Mouse (Mus musculus) embryonic stem cell, embryonic (primary cell): ENCODE data around the gene Gpr162.

ENCODE experiments used
- CTCF ChIA-PET, 4 experiments: fragments of 300-600 bp in 2 of 4; fragments of 350-600 bp in 2 of 4; sonication (Branson Sonifier 250); formaldehyde crosslinking; loops; one replicate each; lab custom pipeline; 2022; ENCODE audit warnings: inconsistent platforms in 2 of 4; lab: Charles Lee
- POLR2A ChIA-PET, 4 experiments: fragments of 300-600 bp in 2 of 4; fragments of 350-600 bp in 2 of 4; sonication (Branson Sonifier 250); formaldehyde crosslinking; loops; one replicate each; lab custom pipeline; 2022; ENCODE audit warnings: antibody characterized with exemption in 4 of 4, inconsistent platforms in 1 of 4; lab: Charles Lee

Gpr162 gene

GRCm38 (mm10) chr6:124894113-124894512 lies 30.3 kb upstream of the Gpr162 start:
- CTCF ChIA-PET, result interaction anchor here in 2 of 4 experiments (1.0 to 3.0 kb wide), 4 partner anchors 10 to 34 kb away, joined by 3 to 22 read pairs (median 4); no protein-coding TSS in a partner anchor
- POLR2A ChIA-PET, result interaction anchor here in 3 of 4 experiments (0.6 to 1.7 kb wide), 3 partner anchors 10 to 32 kb away, joined by 4 to 7 read pairs (median 4); no protein-coding TSS in a partner anchor

DNA sequence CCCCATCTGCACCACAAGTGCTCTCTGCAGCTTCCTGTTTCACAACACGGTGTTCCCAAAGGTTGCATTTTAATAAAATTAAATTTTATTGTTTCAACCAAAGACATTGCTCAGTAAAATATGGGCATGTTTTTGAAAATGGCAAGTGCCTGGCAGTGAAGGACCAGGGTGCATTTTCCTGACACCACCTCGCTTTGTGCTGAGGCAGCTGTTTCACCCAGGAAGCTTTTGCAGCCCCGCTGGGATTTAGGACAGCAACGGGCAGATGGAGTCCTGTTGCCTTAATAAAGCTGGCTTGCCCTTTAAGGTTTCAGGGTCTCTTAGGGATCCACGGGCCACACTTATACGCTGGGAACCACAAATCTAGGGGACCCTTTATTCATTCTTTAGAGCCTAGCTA lies 27.2 kb upstream of the Gpr162 start:
- POLR2A ChIA-PET, result interaction anchor here in 3 of 4 experiments (0.5 to 2.7 kb wide), 14 partner anchors 9 to 269 kb away, joined by 3 to 16 read pairs (median 3); partner anchors contain the start of gene Gpr162 (in 1 of the 3)
- CTCF ChIA-PET, result interaction anchor here in 3 of 4 experiments (0.6 to 3.0 kb wide), 4 partner anchors 13 to 321 kb away, joined by 3 to 22 read pairs (median 8); partner anchors contain the start of gene C1rb (in 1 of the 3)

DNA sequence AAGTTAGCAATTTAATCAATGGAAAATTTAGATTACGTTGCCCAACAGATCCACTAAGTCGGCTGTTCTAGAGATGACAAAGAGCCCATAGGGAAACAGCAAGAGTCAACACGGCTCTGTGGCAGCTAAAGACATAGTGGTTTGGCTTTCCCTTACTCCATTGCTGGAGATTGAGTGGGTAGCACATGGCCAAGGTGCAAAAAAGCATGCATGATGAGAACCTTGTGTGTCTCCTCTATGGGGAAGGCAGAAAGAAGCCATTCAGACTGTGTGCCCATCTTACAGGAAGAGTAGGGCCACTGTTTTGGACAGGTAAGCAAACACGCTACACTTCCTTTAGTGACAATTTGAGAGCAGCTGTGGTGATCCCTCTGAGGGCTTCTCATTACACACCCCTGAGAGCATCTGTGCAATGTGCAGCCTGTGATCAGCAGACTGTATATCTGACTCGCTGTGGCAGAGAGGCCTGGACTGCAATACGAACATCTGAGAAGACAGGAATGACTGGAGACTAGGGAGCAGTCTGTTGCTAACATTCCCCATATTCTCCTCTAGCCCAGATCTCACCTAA lies 24.9 kb upstream of the Gpr162 start:
- CTCF ChIA-PET, result interaction anchor here in 1 of 4 experiments (1.3 kb wide), 1 partner anchor 16 kb away, joined by 4 read pairs; no protein-coding TSS in a partner anchor
- POLR2A ChIA-PET, result interaction anchor here in 2 of 4 experiments (1.2 to 2.9 kb wide), 5 partner anchors 8 to 147 kb away, joined by 3 to 12 read pairs (median 3); partner anchors contain the start of gene Grcc10 (in 1 of the 2)

DNA sequence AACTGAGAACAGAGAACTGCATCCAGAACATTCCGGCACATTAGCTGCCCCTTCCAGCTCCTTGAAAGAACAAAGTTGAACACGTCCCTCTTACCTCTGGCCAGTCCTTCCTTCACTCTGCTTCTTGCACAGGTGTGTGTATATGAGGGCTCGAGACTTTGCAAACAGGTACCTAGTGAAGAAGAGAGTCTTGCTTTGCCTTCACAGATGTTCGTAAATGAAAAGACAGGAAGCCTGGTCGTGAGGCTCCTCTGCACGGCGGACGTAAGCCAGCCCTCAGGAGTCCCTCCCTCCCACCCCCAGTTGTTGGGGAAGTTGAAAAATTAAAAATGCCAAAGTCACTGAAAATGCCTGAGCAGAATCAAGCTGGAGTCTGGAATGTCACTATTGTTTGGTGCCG lies 24.2 kb upstream of the Gpr162 start, which contains the start of gene Cd4:
Gene Cd4, minus strand, starts transcription at position 236 of the 400 bp plus-strand sequence.
- ChIA-PET POLR2A (interaction anchor here in 2 of 4 experiments (0.6 to 2.9 kb wide), 8 partner anchors 9 to 205 kb away, joined by 3 to 12 read pairs (median 3); partner anchors contain the start of gene Grcc10 (in 1 of the 2)), CTCF (interaction anchor here in 1 of 4 experiments (1.3 kb wide), 1 partner anchor 16 kb away, joined by 4 read pairs; no protein-coding TSS in a partner anchor)

DNA sequence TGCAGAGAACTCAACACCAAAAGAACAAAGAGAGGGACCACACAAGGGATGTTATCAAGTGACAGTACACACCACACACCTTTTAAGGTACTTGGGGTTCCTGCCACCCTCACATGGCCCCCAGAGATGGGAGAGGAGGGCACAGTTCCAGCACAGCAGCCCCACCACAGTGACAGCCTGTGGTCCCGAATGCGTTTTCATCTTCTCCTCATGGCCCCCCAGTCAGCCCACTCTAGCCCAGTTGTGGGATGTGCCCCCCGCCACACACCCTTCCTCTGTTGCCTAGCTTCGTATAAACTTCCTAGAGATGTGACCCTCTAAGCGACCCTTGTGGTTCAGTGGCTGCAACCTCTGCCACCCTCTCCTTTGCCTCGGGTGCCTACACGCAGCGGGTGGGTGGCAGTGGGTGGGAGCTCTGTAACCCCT lies 22.2 kb upstream of the Gpr162 start:
- ChIA-PET POLR2A (interaction anchor here in 2 of 4 experiments (1.0 to 1.6 kb wide), 2 partner anchors 11 to 145 kb away, joined by 3 to 4 read pairs; partner anchors contain the start of gene Grcc10 (in 1 of the 2)), CTCF (interaction anchor here in 2 of 4 experiments (0.5 to 1.6 kb wide), 3 partner anchors 39 to 457 kb away, joined by 4 to 5 read pairs (median 4); no protein-coding TSS in a partner anchor)

- CTCF ChIA-PET, result interaction anchor here (0.7 to 1.6 kb wide), 5 partner anchors 25 to 168 kb away, joined by 3 to 5 read pairs (median 3); partner anchors contain the start of gene P3h3 (in 1 of the 4)
- POLR2A ChIA-PET, result interaction anchor here in 2 of 4 experiments (0.8 to 1.7 kb wide), 5 partner anchors 10 to 144 kb away, joined by 3 to 6 read pairs (median 4); partner anchors contain the start of gene Grcc10 (in 1 of the 2)
Observed at GRCm38 (mm10) chr6:124884714-124885500, 21.1 kb upstream of the Gpr162 start.

DNA sequence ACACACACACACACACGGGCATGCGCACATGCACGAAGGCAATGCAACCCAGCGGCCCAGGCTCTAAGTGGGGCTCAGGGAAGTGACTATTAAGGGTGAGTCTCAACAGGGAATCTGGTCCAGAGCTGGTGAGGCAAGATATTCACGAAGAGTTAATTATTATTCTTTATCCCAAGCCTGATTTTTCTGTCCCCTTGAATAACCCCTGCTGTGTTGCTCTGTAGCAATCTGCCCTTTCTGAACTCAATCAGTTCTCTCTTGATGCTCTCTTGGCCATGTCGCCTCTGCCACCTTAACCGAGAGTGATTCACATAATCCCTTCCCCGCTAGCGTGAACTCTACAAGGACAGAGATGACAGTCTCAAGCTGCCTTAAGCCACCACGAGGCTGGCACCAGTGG lies 19.6 kb upstream of the Gpr162 start:
- ChIA-PET POLR2A (interaction anchor here in 3 of 4 experiments (0.6 to 1.7 kb wide), 4 partner anchors 10 to 247 kb away, joined by 3 to 6 read pairs (median 4); no protein-coding TSS in a partner anchor), CTCF (interaction anchor here in 2 of 4 experiments (0.6 to 1.5 kb wide), 3 partner anchors 13 to 33 kb away, joined by 3 read pairs; no protein-coding TSS in a partner anchor)

GRCm38 (mm10) chr6:124881821-124882220 lies 18.0 kb upstream of the Gpr162 start:
- POLR2A ChIA-PET, result interaction anchor here in 2 of 4 experiments (0.6 to 1.5 kb wide), 5 partner anchors 10 to 315 kb away, joined by 3 to 5 read pairs (median 3); partner anchors contain the start of gene Grcc10 (in 1 of the 2)
- CTCF ChIA-PET, result interaction anchor here in 1 of 4 experiments (0.6 kb wide), 1 partner anchor 25 kb away, joined by 6 read pairs; the partner anchor contains the start of gene P3h3

- ChIA-PET POLR2A (interaction anchor here in 1 of 4 experiments (0.6 to 1.3 kb wide), 2 partner anchors 123 to 188 kb away, joined by 3 to 4 read pairs; partner anchors contain the start of genes Atn1 and Lpar5), CTCF (interaction anchor here in 1 of 4 experiments (1.3 kb wide), 1 partner anchor 32 kb away, joined by 3 read pairs; no protein-coding TSS in a partner anchor)
Observed at GRCm38 (mm10) chr6:124879390-124879789, 15.6 kb upstream of the Gpr162 start.

DNA sequence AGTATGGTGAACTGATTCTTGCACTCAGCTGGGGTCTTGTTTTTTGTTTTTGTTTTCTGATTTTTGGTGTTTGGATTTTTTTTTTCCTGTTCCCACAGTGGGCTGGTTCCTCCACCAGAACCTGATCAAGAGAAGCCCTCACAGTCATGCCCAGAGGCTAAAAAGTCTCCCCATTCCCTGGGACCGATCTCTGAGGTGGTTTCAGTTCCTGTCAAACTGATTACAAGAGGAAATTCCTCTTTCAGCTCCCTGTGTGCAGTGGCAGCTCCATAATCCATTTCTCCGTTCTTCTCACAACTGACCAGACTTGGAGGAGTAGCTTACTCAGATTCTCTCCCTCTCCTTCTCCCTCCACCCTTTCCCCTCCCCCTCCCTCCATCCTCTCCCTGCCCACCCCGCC lies 10.6 kb upstream of the Gpr162 start:
- CTCF ChIA-PET, result interaction anchor here (0.5 to 1.6 kb wide), 9 partner anchors 9 to 56 kb away, joined by 3 to 7 read pairs (median 3); no protein-coding TSS in a partner anchor
- POLR2A ChIA-PET, result interaction anchor here in 3 of 4 experiments (0.5 to 2.3 kb wide), 14 partner anchors 11 to 276 kb away, joined by 3 to 9 read pairs (median 4); partner anchors contain the start of genes Gpr162 (in 2 of the 3), Mlf2 (in 2 of the 3), Cd4 (in 1 of the 3) and Ptpn6 (in 1 of the 3)

GRCm38 (mm10) chr6:124866560-124866959 lies 2.8 kb upstream of the Gpr162 start:
- ChIA-PET CTCF (interaction anchor here in 3 of 4 experiments (0.5 to 1.7 kb wide), 5 partner anchors 10 to 20 kb away, joined by 3 to 6 read pairs (median 5); partner anchors contain the start of gene P3h3 (in 1 of the 3)), POLR2A (interaction anchor here in 3 of 4 experiments (0.5 to 3.2 kb wide), 11 partner anchors 10 to 99 kb away, joined by 3 to 12 read pairs (median 4); partner anchors contain the start of genes Cops7a (in 1 of the 3), Mlf2 (in 1 of the 3) and P3h3 (in 1 of the 3))

- POLR2A ChIA-PET, result interaction anchor here (0.6 to 3.5 kb wide), 10 partner anchors 9 to 174 kb away, joined by 3 to 21 read pairs (median 3); partner anchors contain the start of genes Cops7a (in 1 of the 4), Mlf2 (in 1 of the 4) and P3h3 (in 1 of the 4)
- CTCF ChIA-PET, result interaction anchor here in 3 of 4 experiments (1.0 to 2.7 kb wide), 4 partner anchors 8 to 165 kb away, joined by 3 to 12 read pairs (median 4); partner anchors contain the start of gene Mlf2 (in 1 of the 3)
Observed at GRCm38 (mm10) chr6:124865766-124866362, 2.1 kb upstream of the Gpr162 start.

- ChIA-PET CTCF (interaction anchor here (0.7 to 5.6 kb wide), 18 partner anchors 9 to 221 kb away, joined by 3 to 49 read pairs (median 4); partner anchors contain the start of genes Mlf2 (in 4 of the 4), Cdca3 (in 1 of the 4) and Cops7a (in 1 of the 4)), POLR2A (interaction anchor here (0.6 to 3.5 kb wide), 31 partner anchors 8 to 523 kb away, joined by 3 to 21 read pairs (median 3); partner anchors contain the start of genes Cdca3 (in 2 of the 4), Mlf2 (in 2 of the 4), Usp5 (in 2 of the 4) and Cops7a (in 1 of the 4))
Observed at GRCm38 (mm10) chr6:124863125-124863657, 592 bp downstream of the Gpr162 start.

DNA sequence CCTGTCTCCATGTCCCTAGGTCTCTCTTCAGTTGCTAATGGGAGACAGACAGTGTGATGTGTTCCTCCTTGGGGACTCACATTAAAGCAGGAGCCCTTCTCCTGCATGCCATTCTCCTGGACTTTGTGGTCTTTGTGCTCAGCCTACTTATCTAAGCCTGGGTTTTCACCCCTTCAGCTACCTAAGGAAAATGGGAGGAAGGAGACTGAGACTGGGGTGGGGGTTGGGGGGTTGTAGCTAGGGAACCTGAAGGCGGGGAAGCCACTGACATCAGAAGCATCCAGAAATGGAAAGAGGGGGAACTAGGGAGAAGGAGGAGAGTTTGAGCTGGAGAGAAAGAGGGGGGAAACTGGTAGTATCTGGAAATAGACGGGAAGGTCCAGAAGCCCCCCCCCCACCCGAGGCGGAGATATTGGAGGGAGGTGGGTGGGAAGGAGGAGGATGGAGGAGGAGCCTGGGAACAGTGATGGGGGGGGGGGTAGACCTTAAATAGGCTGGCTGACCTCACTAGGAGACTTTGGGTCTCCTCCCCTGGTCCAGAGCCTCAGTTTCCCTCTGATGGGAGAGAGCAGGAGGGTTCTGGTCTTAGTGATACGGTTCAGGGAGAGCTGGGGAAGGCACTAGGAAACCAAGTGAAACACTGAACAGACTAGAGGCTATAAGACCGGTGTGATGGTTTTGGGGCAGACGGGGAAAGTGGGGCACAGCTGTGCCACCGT lies 1.2 kb downstream of the Gpr162 start:
- POLR2A ChIA-PET, result interaction anchor here in 3 of 4 experiments (0.6 to 3.5 kb wide), 26 partner anchors 8 to 1372 kb away, joined by 3 to 26 read pairs (median 4); partner anchors contain the start of genes Mlf2 (in 2 of the 3), Cd4 (in 1 of the 3), Cdca3 (in 1 of the 3) and Cops7a (in 1 of the 3)
- CTCF ChIA-PET, result interaction anchor here (0.6 to 5.6 kb wide), 16 partner anchors 10 to 409 kb away, joined by 3 to 49 read pairs (median 4); partner anchors contain the start of genes Mlf2 (in 4 of the 4) and Cops7a (in 1 of the 4)

DNA sequence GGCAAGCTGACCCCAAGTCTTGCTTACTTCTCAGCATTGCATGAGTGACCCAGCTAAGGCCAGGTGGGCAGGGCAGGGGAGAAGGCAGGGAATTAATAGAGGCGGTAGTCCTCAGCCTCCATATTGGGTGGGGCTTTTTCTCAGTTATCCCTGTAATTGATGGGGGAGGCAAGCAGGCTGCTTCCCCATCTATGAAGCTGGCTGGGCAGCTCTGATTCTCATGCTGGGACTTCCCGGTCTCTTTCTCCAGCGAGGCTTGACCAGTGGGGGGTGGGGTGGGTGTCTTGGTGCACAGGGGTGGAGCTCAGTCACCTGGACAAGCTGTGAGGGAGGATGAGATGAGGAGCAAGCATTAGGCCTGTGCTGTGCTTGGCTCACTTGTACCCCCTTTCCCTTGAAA lies 2.0 kb downstream of the Gpr162 start:
- ChIA-PET CTCF (interaction anchor here in 3 of 4 experiments (0.7 to 5.6 kb wide), 7 partner anchors 15 to 146 kb away, joined by 3 to 49 read pairs (median 4); partner anchors contain the start of gene Mlf2 (in 2 of the 3)), POLR2A (interaction anchor here (0.5 to 3.3 kb wide), 19 partner anchors 9 to 300 kb away, joined by 3 to 31 read pairs (median 4); partner anchors contain the start of genes Cd4 (in 1 of the 4), Cdca3 (in 1 of the 4), Cops7a (in 1 of the 4) and Grcc10 (in 1 of the 4))
